Mouse (Mus musculus): ENCODE results near the gene Med15.

DNA sequence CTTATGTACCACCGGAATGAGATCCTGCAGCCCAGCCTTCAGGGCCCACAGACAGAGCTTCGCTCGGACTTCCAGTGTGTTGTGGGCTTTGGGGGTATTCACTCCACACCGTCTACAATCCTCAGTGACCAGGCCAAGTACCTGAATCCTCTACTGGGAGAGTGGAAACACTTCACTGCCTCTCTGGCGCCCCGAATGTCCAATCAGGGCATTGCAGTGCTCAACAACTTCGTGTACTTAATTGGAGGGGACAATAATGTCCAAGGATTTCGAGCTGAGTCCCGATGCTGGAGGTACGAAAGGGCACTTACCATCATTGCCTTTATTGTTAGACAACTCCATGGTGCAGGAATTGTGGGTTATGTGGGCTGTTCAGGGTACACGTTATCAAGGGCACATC, 44.1 kb upstream of the Med15 start:
- peak; percentile 64; the same call in 1 of the 2 replicates for TF ChIP-seq CTCF (IDR thresholded peaks at IDR 0.05; ENCODE audit: extremely low read depth, insufficient read length, insufficient replicate concordance, low read depth, low read length)
- TF ChIP-seq POLR2A (IDR thresholded peaks at IDR 0.05; ENCODE audit: low read depth, low read length) = no peak
